Mouse (Mus musculus): Measurements from ENCODE around the gene Ext2. TPM values are rescaled to one million over a fixed set of nuclear protein-coding genes. Genes with fewer than 3 reads are reported as not detected.

Gene Ext2
- polyA plus RNA-seq, 1 experiment from 2014 or later, result 70.8 TPM

GRCm38 (mm10) chr2:93711460-93711859 is 110.9 kb downstream of the Ext2 start:
- Histone ChIP-seq H3K27me3 (ENCODE audit: control insufficient read depth, insufficient read depth, low read length) (no peaks in the 10 kb centered on the region), H3K36me3 (ENCODE audit: control insufficient read depth, insufficient read depth, low read length) (0 out of 2 replicates have a peak, but pooled peaks cover 4% of the 10 kb centered on the region), H3K27ac (replicated peaks in 1 of 2; ENCODE audit: control insufficient read depth in 1 of 2, insufficient read depth in 1 of 2, low read depth in 2 of 2, low read length in 2 of 2) (no peak overlapping the region), H3K4me1 (ENCODE audit: control insufficient read depth in 2 of 2, insufficient read depth in 2 of 2, low read length in 2 of 2) (peaks cover 3 to 7% of the 10 kb centered on the region in 2 experiments; a peak in 3 of 4 replicates), H3K4me2 (ENCODE audit: low read length) (no peak overlapping the region), H3K9ac (ENCODE audit: low read length) (no peak overlapping the region), H3K9me3 (ENCODE audit: control insufficient read depth, low read length) (no peaks in the 10 kb centered on the region), H3K4me3 (ENCODE audit: control insufficient read depth in 1 of 2, insufficient read depth in 1 of 2, low read depth in 1 of 2, low read length in 2 of 2) (no peak overlapping the region)
- 82% methylated on average over 3 of the region's 3 CpGs for WGBS
- no peak for ATAC-seq (ENCODE audit: insufficient number of reproducible peaks, insufficient read depth, low FRiP score, low read depth)

DNA sequence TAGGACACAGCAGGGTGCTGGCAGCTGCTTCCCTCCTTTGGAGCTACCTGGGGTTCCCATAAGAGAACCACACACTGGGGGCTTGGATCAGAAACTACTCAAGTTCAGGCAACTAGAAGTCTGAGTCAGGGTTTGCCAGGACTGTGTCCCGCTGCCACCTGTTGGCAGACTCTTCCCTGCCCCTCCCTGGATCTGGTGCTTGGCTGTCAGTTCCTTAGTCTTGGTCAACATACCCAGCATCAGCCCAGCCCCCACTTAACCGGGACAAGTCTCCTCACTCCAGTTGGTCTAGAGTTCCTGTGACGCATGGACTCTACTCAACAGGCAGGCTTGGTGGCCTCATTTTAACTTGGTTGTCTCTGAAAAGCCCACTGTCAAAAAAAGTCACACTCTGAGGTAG is 112.7 kb downstream of the Ext2 start:
- H3K27me3 ChIP-seq (ENCODE audit: control insufficient read depth, insufficient read depth, low read length), result no peaks in the 10 kb centered on the region
- 66% methylated on average over 3 of the region's 3 CpGs for WGBS

GRCm38 (mm10) chr2:93709241-93709640 is 113.1 kb downstream of the Ext2 start:
- no peak overlapping the region for H3K27ac ChIP-seq (replicated peaks in 1 of 2; ENCODE audit: control insufficient read depth in 1 of 2, insufficient read depth in 1 of 2, low read depth in 2 of 2, low read length in 2 of 2)
- H3K27me3 ChIP-seq (ENCODE audit: control insufficient read depth, insufficient read depth, low read length), result no peaks in the 10 kb centered on the region
- 87% methylated on average over 6 of the region's 6 CpGs for WGBS
- peaks cover 0 to 4% of the 10 kb centered on the region in 2 experiments; a peak in 1 of 4 replicates for H3K4me1 ChIP-seq (ENCODE audit: control insufficient read depth in 2 of 2, insufficient read depth in 2 of 2, low read length in 2 of 2)
- H3K4me2 ChIP-seq (ENCODE audit: low read length), result no peak overlapping the region
- no peak overlapping the region for H3K4me3 ChIP-seq (ENCODE audit: control insufficient read depth in 1 of 2, insufficient read depth in 1 of 2, low read depth in 1 of 2, low read length in 2 of 2)
- ATAC-seq (ENCODE audit: insufficient number of reproducible peaks, insufficient read depth, low FRiP score, low read depth), result no peak
- H3K9me3 ChIP-seq (ENCODE audit: control insufficient read depth, low read length), result no peaks in the 10 kb centered on the region
- H3K9ac ChIP-seq (ENCODE audit: low read length), result no peak overlapping the region
- H3K36me3 ChIP-seq (ENCODE audit: control insufficient read depth, insufficient read depth, low read length), result no peaks in the 10 kb centered on the region

More for the DNA sequence above, 112.7 kb downstream of the Ext2 start:
- H3K9me3 ChIP-seq (ENCODE audit: control insufficient read depth, low read length), result no peaks in the 10 kb centered on the region
- no peak overlapping the region for H3K4me2 ChIP-seq (ENCODE audit: low read length)
- no peak overlapping the region for H3K9ac ChIP-seq (ENCODE audit: low read length)
- 0 out of 2 replicates have a peak, but pooled peaks cover under 1% of the 10 kb centered on the region for H3K36me3 ChIP-seq (ENCODE audit: control insufficient read depth, insufficient read depth, low read length)
- no peak overlapping the region for H3K4me3 ChIP-seq (ENCODE audit: control insufficient read depth in 1 of 2, insufficient read depth in 1 of 2, low read depth in 1 of 2, low read length in 2 of 2)
- ATAC-seq (ENCODE audit: insufficient number of reproducible peaks, insufficient read depth, low FRiP score, low read depth), result no peak
- H3K27ac ChIP-seq (replicated peaks in 1 of 2; ENCODE audit: control insufficient read depth in 1 of 2, insufficient read depth in 1 of 2, low read depth in 2 of 2, low read length in 2 of 2), result no peak overlapping the region
- peaks cover 0 to 4% of the 10 kb centered on the region in 2 experiments; a peak in 1 of 4 replicates for H3K4me1 ChIP-seq (ENCODE audit: control insufficient read depth in 2 of 2, insufficient read depth in 2 of 2, low read length in 2 of 2)

DNA sequence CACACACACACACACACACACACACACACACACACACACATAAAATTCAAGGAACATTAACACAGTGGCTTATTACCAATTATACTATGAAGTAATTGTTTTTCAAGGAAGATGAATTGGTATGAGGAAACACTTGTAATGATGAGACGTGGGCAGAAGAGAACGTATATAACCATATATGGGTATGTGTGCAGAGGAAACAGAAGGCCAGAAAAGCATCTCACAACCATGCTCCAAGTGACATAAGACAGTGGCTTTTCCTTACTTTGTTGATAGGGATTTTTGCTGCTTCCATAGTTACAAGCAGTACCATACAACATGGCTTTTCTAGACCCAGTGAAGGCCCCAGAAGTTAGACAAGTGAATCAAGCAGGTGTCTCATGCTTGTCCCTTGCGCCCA is 115.5 kb downstream of the Ext2 start:
- no peak overlapping the region for H3K9ac ChIP-seq (ENCODE audit: low read length)
- no peaks in the 10 kb centered on the region for H3K27me3 ChIP-seq (ENCODE audit: control insufficient read depth, insufficient read depth, low read length)
- WGBS, result 86% methylated on average over 3 of the region's 3 CpGs
- no peak overlapping the region for H3K4me3 ChIP-seq (ENCODE audit: control insufficient read depth in 1 of 2, insufficient read depth in 1 of 2, low read depth in 1 of 2, low read length in 2 of 2)
- H3K36me3 ChIP-seq (ENCODE audit: control insufficient read depth, insufficient read depth, low read length), result peaks cover 10% of the 10 kb centered on the region
- no peak for ATAC-seq (ENCODE audit: insufficient number of reproducible peaks, insufficient read depth, low FRiP score, low read depth)
- no peak overlapping the region for H3K4me2 ChIP-seq (ENCODE audit: low read length)
- H3K27ac ChIP-seq (replicated peaks in 1 of 2; ENCODE audit: control insufficient read depth in 1 of 2, insufficient read depth in 1 of 2, low read depth in 2 of 2, low read length in 2 of 2), result no peak overlapping the region
- no peaks in the 10 kb centered on the region for H3K9me3 ChIP-seq (ENCODE audit: control insufficient read depth, low read length)
- H3K4me1 ChIP-seq (ENCODE audit: control insufficient read depth in 2 of 2, insufficient read depth in 2 of 2, low read length in 2 of 2), result peaks cover 3 to 7% of the 10 kb centered on the region in 2 experiments; a peak in 3 of 4 replicates

DNA sequence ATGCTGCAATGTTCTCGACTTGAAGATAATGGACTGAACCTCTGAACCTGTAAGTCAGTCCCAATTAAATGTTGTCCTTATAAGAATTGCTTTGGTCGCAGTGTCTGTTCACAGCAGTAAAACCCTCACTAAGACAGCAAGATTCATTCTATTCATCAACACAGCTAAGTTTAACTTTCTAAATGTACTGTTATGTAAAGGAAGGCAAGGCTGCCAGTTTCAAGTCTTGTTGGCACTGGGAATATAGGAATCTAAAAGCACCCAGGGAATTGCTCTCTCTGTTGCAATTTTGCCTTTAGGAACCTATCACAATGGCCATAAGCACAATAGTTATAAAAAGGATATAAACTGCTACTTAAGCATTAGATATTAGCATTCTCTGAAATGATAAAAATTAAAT is 116.0 kb downstream of the Ext2 start:
- 81% methylated on average over 2 of the region's 2 CpGs for WGBS
- Histone ChIP-seq H3K4me1 (ENCODE audit: control insufficient read depth in 2 of 2, insufficient read depth in 2 of 2, low read length in 2 of 2) (peaks cover 3 to 7% of the 10 kb centered on the region in 2 experiments; a peak in 3 of 4 replicates), H3K9ac (ENCODE audit: low read length) (no peak overlapping the region), H3K36me3 (ENCODE audit: control insufficient read depth, insufficient read depth, low read length) (peaks cover 10% of the 10 kb centered on the region), H3K4me3 (ENCODE audit: control insufficient read depth in 1 of 2, insufficient read depth in 1 of 2, low read depth in 1 of 2, low read length in 2 of 2) (no peak overlapping the region), H3K27me3 (ENCODE audit: control insufficient read depth, insufficient read depth, low read length) (no peaks in the 10 kb centered on the region), H3K27ac (replicated peaks in 1 of 2; ENCODE audit: control insufficient read depth in 1 of 2, insufficient read depth in 1 of 2, low read depth in 2 of 2, low read length in 2 of 2) (no peak overlapping the region), H3K4me2 (ENCODE audit: low read length) (no peak overlapping the region), H3K9me3 (ENCODE audit: control insufficient read depth, low read length) (no peaks in the 10 kb centered on the region)
- ATAC-seq (ENCODE audit: insufficient number of reproducible peaks, insufficient read depth, low FRiP score, low read depth), result no peak

DNA sequence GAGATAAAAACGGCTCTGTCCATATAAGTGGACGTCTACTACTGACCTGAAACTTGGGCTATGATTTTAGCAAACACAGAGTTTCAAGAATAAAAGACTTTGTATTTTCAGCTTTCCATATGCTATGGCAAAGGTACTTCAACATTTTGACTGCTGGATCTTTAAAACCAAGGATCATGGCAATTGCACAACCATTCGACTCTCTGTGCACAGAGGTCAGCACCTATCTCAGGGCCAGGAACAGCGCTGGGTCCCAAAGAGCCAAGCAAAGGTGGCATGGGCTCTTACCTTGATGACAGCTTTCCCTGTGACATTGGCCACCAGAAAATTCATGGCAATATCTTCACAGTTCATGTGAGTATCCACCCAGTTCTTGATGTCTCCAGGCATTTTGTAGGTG is 118.2 kb downstream of the Ext2 start:
- ATAC-seq (ENCODE audit: insufficient number of reproducible peaks, insufficient read depth, low FRiP score, low read depth), result no peak
- Histone ChIP-seq H3K9me3 (ENCODE audit: control insufficient read depth, low read length) (no peaks in the 10 kb centered on the region), H3K4me3 (ENCODE audit: control insufficient read depth in 1 of 2, insufficient read depth in 1 of 2, low read depth in 1 of 2, low read length in 2 of 2) (no peak overlapping the region), H3K4me1 (ENCODE audit: control insufficient read depth in 2 of 2, insufficient read depth in 2 of 2, low read length in 2 of 2) (peaks cover 3 to 9% of the 10 kb centered on the region in 2 experiments; a peak in 3 of 4 replicates), H3K36me3 (ENCODE audit: control insufficient read depth, insufficient read depth, low read length) (peaks cover 10% of the 10 kb centered on the region), H3K27me3 (ENCODE audit: control insufficient read depth, insufficient read depth, low read length) (no peaks in the 10 kb centered on the region), H3K9ac (ENCODE audit: low read length) (no peak overlapping the region), H3K27ac (replicated peaks in 1 of 2; ENCODE audit: control insufficient read depth in 1 of 2, insufficient read depth in 1 of 2, low read depth in 2 of 2, low read length in 2 of 2) (no peak overlapping the region), H3K4me2 (ENCODE audit: low read length) (no peak overlapping the region)
- WGBS, result 84% methylated on average over 4 of the region's 4 CpGs

- Histone ChIP-seq H3K4me2 (ENCODE audit: low read length) (no peak overlapping the region), H3K27me3 (ENCODE audit: control insufficient read depth, insufficient read depth, low read length) (no peaks in the 10 kb centered on the region), H3K4me1 (ENCODE audit: control insufficient read depth in 2 of 2, insufficient read depth in 2 of 2, low read length in 2 of 2) (peaks cover 3 to 16% of the 10 kb centered on the region in 2 experiments), H3K9ac (ENCODE audit: low read length) (no peak overlapping the region), H3K4me3 (ENCODE audit: control insufficient read depth in 1 of 2, insufficient read depth in 1 of 2, low read depth in 1 of 2, low read length in 2 of 2) (no peak overlapping the region), H3K27ac (replicated peaks in 1 of 2; ENCODE audit: control insufficient read depth in 1 of 2, insufficient read depth in 1 of 2, low read depth in 2 of 2, low read length in 2 of 2) (no peak overlapping the region), H3K36me3 (ENCODE audit: control insufficient read depth, insufficient read depth, low read length) (peaks cover 17% of the 10 kb centered on the region), H3K9me3 (ENCODE audit: control insufficient read depth, low read length) (no peaks in the 10 kb centered on the region)
- WGBS, result 82% methylated on average over 19 of the region's 19 CpGs
- no peak for ATAC-seq (ENCODE audit: insufficient number of reproducible peaks, insufficient read depth, low FRiP score, low read depth)
Observed at GRCm38 (mm10) chr2:93702936-93703926, 119.1 kb downstream of the Ext2 start.
